Mouse (Mus musculus) kidney, adult 18-20 months (tissue): ENCODE results near the gene Pcnx2.

ENCODE experiments used
- DNase-seq: peaks from one replicate; pipeline ENCODE4 v3.0.0; 2021

The Pcnx2 gene

GRCm38 (mm10) chr8:125897868-125898788 is at the start of gene Pcnx2:
TSS of gene Pcnx2 (minus strand) at chr8:125898317.
- DNase-seq = no peak

DNA sequence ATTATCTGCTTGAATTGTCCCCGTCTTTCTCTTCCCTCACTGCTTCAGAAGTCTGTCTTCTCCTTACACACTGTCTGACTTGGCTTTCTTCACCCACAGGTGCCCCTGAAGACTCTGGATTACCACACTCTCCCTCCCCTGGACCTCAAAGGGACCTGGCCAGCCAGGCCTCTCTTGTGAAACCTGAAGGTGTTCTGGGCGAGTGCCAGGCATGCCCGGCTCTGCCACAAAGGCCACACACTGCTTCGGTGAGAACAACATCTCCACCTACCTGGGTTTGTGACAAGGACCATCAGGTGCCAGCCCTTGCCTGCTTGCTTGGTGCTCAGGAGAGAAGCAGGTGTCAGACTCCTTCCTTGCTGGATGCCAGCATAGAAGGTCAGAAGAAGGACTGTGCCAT is 46.4 kb upstream of the Pcnx2 start:
- DNase-seq = no peak

GRCm38 (mm10) chr8:125935649-125936048 is 37.5 kb upstream of the Pcnx2 start:
- DNase-seq = peak; percentile 71

DNA sequence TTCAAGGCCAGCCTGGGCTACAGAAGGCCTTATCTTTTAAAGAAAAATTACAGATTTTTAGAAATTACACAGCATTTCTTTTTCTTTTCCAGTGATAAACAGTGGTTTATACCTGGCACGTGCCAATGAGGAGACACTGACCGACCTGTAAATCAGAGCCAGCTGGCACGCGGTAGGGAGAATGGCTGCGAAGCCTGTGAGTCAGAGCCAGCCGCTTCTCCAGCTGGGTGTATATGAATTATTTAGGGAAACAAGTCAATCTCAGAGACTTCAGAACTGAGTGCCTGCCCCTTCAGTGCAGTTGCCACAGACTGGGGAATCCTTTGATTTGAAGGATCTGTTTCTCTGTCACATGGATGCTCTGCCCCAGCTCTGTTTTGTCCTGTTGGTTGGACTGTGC is 33.7 kb upstream of the Pcnx2 start:
- no peak for DNase-seq

DNA sequence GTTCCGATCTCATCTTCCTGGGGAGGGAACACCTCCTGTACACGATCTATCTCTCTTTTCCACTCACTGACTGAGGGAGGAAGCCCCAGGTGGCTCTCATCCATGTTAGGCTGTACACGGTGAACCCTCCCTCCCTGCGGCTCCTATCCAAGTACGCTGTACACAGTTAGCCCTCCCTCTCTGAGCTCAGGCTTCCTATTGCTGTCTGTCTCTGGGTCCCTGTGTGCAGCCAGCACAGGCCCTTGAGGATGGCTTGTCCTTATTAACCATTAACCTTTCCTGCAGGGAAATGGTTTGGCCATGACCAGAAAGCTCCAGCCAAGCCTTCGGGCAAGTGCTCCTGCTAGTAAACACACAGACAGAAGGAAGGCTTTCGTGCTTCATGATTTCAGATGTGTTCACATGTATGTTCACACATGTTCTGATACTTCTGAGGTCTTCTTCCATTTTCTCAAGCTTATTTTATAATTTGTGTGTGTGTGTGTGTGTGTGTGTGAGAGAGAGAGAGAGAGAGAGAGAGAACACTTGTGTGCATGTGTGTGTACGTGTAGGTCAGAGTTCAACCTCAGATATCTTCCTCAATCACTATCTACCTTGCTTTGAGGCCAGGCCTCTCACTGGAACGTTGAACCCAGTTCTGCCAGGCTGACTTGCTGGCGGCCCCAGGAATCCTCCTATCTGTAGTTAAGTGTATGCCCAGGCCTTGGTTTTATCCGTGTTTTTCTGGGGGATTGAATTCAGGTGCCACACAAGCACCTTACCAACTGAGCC is 32.3 kb upstream of the Pcnx2 start:
- peak; percentile 61 for DNase-seq

- DNase-seq = no peak
Observed at GRCm38 (mm10) chr8:125926636-125927035, 28.5 kb upstream of the Pcnx2 start.

GRCm38 (mm10) chr8:125922333-125922732 is 24.2 kb upstream of the Pcnx2 start:
- DNase-seq = peak; percentile 43

GRCm38 (mm10) chr8:125920761-125921160 is 22.6 kb upstream of the Pcnx2 start:
- peak; percentile 41 for DNase-seq

DNA sequence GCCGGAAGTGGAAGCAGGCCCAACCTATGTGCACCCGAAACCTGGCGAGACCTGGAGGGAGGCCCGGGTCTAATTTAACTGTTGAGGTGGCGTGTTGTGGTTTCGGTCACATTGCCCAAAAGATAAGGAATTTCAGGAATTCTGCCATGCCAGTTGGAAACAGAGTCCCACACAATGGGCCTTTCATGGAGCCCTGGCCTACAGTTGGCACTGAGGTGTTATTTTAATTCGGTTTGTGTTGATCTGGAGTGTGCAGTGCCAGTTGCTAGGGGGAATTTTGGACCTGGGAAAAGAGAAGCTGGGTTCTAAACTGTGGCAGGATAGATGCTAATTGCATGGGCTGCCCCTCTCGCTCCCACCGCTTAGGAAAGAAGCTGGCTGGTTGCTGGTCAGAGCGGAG is 22.2 kb upstream of the Pcnx2 start:
- no peak for DNase-seq

- no peak for DNase-seq
Observed at GRCm38 (mm10) chr8:125919560-125919959, 21.4 kb upstream of the Pcnx2 start.

- no peak for DNase-seq
Observed at GRCm38 (mm10) chr8:125918719-125919118, 20.6 kb upstream of the Pcnx2 start.

DNA sequence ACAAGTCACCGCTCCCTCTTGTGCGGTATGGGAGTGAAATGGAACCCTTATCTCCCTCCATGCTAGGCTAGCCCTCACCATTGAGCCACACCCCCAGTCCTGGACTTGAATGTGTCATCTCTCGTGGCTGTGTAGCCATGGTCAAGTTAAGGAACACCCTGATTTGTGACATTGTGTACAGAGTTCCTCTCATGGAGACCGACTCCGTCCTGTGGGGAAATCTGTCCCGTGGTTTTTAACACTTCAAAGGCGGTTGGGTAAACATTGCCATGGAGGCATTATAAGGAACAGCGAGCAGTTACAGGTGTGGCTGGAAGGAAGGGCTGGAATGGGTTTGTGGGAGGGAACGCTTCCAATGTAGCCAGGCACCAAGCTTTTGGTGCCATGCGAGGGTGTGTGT is 18.9 kb upstream of the Pcnx2 start:
- no peak for DNase-seq

GRCm38 (mm10) chr8:125914386-125914785 is 16.3 kb upstream of the Pcnx2 start:
- DNase-seq = no peak

DNA sequence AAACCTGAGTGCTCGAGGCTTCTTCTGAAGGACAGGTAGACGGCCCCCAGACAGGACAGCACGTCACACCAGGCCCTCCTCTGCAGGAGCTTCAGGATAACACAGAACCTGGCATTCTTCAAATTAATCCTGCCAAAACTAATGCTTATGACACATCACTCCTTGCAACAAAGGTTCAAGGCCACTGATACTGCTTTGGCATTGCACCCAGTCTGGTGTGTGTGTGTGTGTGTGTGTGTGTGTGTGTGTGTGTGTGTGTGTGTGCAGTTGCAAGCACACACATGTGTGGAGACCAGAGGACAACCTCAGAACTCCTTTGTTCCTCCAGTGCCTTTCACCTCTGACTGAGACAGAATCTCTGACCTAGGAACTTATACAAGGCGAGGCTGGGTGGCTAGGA is 15.1 kb upstream of the Pcnx2 start:
- no peak for DNase-seq

GRCm38 (mm10) chr8:125911229-125911580 is 13.1 kb upstream of the Pcnx2 start:
- no peak for DNase-seq

- DNase-seq = peak; percentile 66
Observed at GRCm38 (mm10) chr8:125910365-125911228, 12.5 kb upstream of the Pcnx2 start, which contains the start of gene Map3k21. TSS of gene Map3k21 (plus strand) at chr8:125910450.

GRCm38 (mm10) chr8:125909661-125910364 is 11.7 kb upstream of the Pcnx2 start:
- DNase-seq = peak; percentile 89

DNA sequence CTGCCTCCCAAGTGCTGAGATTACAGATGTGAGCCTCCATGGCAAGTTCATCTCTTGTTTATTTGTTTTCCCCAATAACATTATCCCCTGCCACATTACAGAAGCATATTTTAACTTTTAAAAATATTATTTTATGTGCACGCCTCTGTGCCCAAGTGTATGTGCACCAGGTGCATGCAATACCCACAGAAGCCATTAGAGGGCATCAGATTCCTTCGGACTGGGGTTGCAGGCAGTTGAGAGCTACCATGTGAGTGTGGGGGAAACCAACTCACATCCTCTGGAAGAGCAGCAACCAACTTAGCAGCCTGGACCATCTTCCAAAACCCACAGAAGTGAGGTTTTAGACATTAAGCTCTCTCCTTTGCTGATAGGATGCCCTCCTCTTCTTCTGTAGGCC is 9.2 kb upstream of the Pcnx2 start:
- DNase-seq = no peak

GRCm38 (mm10) chr8:125905341-125905740 is 7.2 kb upstream of the Pcnx2 start:
- no peak for DNase-seq

GRCm38 (mm10) chr8:125902521-125902920 is 4.4 kb upstream of the Pcnx2 start:
- DNase-seq = no peak

DNA sequence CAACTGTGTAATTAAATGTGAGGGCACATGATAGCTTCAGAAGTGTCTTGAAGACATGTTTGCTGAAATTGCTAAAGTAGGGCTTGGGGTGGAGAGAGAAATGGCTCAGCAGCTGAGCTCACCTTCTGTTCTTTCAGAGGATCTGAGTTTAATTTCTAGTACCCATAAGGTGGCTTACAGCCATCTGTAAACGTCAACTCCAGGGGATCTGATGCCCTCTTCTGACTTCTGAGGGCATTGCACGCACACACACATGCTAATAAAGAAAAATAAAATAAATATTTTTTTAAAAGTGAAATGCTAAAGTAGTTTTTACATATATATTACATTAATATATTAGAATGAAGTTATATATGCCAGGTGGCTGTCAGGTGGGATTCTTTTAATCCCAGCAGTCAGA is 3.0 kb upstream of the Pcnx2 start:
- DNase-seq = no peak

GRCm38 (mm10) chr8:125898899-125899298 is 782 bp upstream of the Pcnx2 start:
- peak; percentile 50 for DNase-seq
